Mouse (Mus musculus): ENCODE results near the gene Mtmr4. TPM values are rescaled to one million over a fixed set of nuclear protein-coding genes. Genes with fewer than 3 reads are reported as not detected.

The Mtmr4 gene
- 57.2 and 59.8 TPM in 2 replicates for polyA plus RNA-seq (2015; fragmentation: Nextera tagmentation; extraction: Ambion mirVana)

- peaks cover 53% of the 10 kb centered on the region for H3K4me1 ChIP-seq
Measured at GRCm38 (mm10) chr11:87591526-87592353, at the start of gene Mtmr4. Gene Mtmr4 (plus strand): TSS chr11:87592162.

GRCm38 (mm10) chr11:87542285-87542684 is 49.7 kb upstream of the Mtmr4 start:
- Histone ChIP-seq H3K4me2 (no peak overlapping the region), H3K27me3 (replicated peaks) (no peaks in the 10 kb centered on the region), H3K9me3 (no peaks in the 10 kb centered on the region), H3K4me3 (no peak overlapping the region), H3K27ac (no peak overlapping the region), H3K9ac (no peak overlapping the region), H3K36me3 (replicated peaks) (no peaks in the 10 kb centered on the region), H3K4me1 (no peaks in the 10 kb centered on the region)
- ATAC-seq (replicated peaks): no peak
- WGBS: 40% methylated on average over 8 of the region's 8 CpGs

More at GRCm38 (mm10) chr11:87591526-87592353, at the start of gene Mtmr4:
- H3K27me3 ChIP-seq (replicated peaks): no peaks in the 10 kb centered on the region
- H3K27ac ChIP-seq: peak within 1 kb of the TSS; percentile 90
- H3K36me3 ChIP-seq (replicated peaks): no peaks in the 10 kb centered on the region
- WGBS: under 1% methylated on average over 61 of the region's 61 CpGs
- H3K4me3 ChIP-seq: peak within 1 kb of the TSS; percentile 72
- peak within 1 kb of the TSS; percentile 86 for H3K4me2 ChIP-seq
- ATAC-seq (replicated peaks): peak; percentile 99
- H3K9me3 ChIP-seq: no peaks in the 10 kb centered on the region
- peak within 1 kb of the TSS; percentile 82 for H3K9ac ChIP-seq

DNA sequence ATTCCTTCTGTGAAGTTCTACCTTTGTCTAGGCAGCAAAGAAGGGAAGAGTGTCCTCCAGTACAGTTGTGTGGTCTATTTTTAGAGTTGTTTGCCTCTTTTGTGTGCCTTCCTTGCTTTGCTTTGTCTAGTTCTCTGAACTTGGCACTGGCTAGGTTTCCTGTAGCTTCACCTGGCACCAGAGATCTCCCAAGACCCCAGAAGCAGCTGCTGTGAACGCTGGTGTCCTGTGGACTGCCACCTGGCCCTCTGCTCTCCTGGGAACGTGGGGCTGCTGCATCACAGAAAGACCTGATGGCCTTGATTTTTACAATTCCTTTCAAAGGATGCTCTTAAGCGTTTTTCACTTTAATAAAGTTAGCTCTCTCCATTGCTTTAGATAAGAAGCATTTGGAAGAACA is 49.1 kb upstream of the Mtmr4 start:
- no peak for ATAC-seq (replicated peaks)
- no peak overlapping the region for H3K4me3 ChIP-seq
- WGBS: 56% methylated on average over 3 of the region's 3 CpGs
- H3K4me1 ChIP-seq: no peaks in the 10 kb centered on the region
- no peak overlapping the region for H3K9ac ChIP-seq
- no peaks in the 10 kb centered on the region for H3K36me3 ChIP-seq (replicated peaks)
- H3K4me2 ChIP-seq: no peak overlapping the region
- no peak overlapping the region for H3K27ac ChIP-seq
- H3K9me3 ChIP-seq: no peaks in the 10 kb centered on the region
- no peaks in the 10 kb centered on the region for H3K27me3 ChIP-seq (replicated peaks)

DNA sequence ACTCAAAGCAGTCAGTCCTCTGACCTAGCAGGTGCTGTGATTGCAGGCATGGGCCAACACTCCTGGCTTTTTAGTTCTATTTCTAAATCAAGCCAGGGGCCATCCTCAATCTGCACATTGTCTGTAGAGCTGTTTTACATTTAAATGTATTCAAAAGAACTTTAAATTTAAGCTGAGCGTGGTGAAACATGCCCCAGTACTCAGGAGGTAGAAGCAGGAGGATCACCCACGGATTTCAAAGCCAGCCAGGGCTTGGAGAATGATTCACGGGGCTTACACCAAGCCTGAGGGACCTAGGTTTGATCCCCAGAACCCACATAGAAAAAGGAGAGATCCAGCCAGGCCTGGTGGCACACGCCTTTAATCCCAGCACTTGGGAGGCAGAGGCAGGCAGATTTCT is 38.6 kb upstream of the Mtmr4 start:
- H3K27ac ChIP-seq: no peak overlapping the region
- WGBS: 76% methylated on average over 4 of the region's 4 CpGs
- no peaks in the 10 kb centered on the region for H3K9me3 ChIP-seq
- no peaks in the 10 kb centered on the region for H3K4me1 ChIP-seq
- no peaks in the 10 kb centered on the region for H3K27me3 ChIP-seq (replicated peaks)
- no peaks in the 10 kb centered on the region for H3K36me3 ChIP-seq (replicated peaks)
- no peak overlapping the region for H3K4me2 ChIP-seq
- no peak overlapping the region for H3K4me3 ChIP-seq
- ATAC-seq (replicated peaks): no peak
- no peak overlapping the region for H3K9ac ChIP-seq

DNA sequence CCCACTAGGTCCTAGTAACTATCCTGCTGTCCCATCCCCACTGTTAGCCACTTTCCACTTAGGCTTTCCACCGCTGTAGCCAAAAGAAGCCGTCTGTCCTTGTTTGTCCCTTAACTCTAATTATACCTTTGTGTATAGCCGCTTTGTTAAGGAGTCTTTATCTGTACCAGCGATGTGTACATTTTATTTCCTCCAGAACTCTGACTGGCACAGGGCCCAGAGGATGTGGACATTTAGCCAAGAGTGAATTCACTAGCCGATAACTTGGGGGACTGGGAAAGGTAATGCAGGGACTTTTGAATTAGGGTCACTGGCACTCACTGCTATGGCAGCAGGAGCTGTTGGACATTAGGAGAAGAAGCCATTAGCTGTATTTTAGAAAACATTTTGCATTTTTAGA is 37.6 kb upstream of the Mtmr4 start:
- no peak for ATAC-seq (replicated peaks)
- no peak overlapping the region for H3K27ac ChIP-seq
- 49% methylated on average over 5 of the region's 5 CpGs for WGBS
- no peak overlapping the region for H3K4me2 ChIP-seq
- no peaks in the 10 kb centered on the region for H3K4me1 ChIP-seq
- H3K4me3 ChIP-seq: no peak overlapping the region
- H3K36me3 ChIP-seq (replicated peaks): no peaks in the 10 kb centered on the region
- H3K9ac ChIP-seq: no peak overlapping the region
- no peaks in the 10 kb centered on the region for H3K9me3 ChIP-seq
- H3K27me3 ChIP-seq (replicated peaks): no peaks in the 10 kb centered on the region

DNA sequence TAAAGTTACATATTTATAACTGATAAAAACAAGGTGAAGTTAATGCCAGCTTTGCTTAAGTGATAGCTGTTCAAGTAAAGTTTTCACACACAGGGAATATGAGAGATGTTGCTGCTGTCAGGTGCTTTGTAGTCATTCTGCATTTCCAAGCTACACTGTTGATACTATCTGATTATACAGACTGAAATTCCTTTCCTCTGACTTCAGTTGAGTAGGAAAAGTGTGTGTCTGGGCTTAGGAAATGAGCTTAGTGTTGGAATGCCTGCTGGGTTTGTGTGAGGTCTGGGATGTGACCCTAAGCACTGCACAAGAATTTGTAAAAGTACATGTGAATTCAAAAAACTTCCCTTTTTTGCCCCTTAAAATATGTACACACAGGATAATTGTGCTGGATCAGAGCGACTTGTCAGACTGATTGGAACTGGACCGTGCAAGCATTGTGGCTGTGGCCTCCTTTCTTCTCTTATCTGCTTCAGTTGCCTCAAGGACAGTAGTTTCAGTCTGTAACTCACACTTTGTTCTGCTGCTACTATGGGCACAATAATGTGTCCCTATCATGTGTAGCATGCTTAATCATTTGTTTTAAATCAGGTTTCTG is 36.8 kb upstream of the Mtmr4 start:
- Histone ChIP-seq H3K27me3 (replicated peaks) (no peaks in the 10 kb centered on the region), H3K9me3 (no peaks in the 10 kb centered on the region), H3K36me3 (replicated peaks) (no peaks in the 10 kb centered on the region), H3K4me1 (no peaks in the 10 kb centered on the region), H3K27ac (no peak overlapping the region), H3K9ac (no peak overlapping the region), H3K4me3 (no peak overlapping the region), H3K4me2 (no peak overlapping the region)
- 22% methylated on average over 2 of the region's 2 CpGs for WGBS
- ATAC-seq (replicated peaks): no peak

- Histone ChIP-seq H3K4me2 (no peak overlapping the region), H3K4me3 (no peak overlapping the region), H3K27me3 (replicated peaks) (no peaks in the 10 kb centered on the region), H3K36me3 (replicated peaks) (no peaks in the 10 kb centered on the region), H3K27ac (no peak overlapping the region), H3K4me1 (no peaks in the 10 kb centered on the region), H3K9ac (no peak overlapping the region), H3K9me3 (no peaks in the 10 kb centered on the region)
- 84% methylated on average over 6 of the region's 6 CpGs for WGBS
- ATAC-seq (replicated peaks): no peak
Measured at GRCm38 (mm10) chr11:87561208-87561607, 30.8 kb upstream of the Mtmr4 start.

DNA sequence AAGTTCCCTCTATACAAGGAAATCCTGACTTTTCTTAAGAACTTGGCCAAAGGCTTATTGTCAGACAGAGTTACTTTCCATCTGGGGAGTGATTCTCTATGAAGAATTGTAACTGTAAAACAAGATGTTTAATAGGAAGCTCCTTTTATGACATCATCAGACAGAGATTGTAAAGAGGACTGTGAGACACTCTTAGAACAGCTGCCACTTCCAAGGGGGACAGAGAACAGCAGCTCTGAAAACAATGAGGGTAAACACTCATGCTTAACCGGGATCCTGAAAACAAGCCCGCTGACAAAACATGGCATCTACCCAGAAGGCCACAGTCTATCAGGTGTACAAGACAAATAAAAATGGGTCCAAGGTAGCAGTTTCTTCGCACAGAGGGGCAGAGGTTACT is 25.5 kb upstream of the Mtmr4 start, which contains the start of gene Gm11492:
Gm11492 (plus strand) TSS at position 153 of the 400 bp plus-strand sequence.
- Histone ChIP-seq H3K9ac (no peak within 1 kb of the TSS), H3K27ac (no peak within 1 kb of the TSS), H3K4me2 (no peak within 1 kb of the TSS), H3K36me3 (replicated peaks) (no peaks in the 10 kb centered on the region), H3K4me3 (no peak within 1 kb of the TSS), H3K4me1 (no peaks in the 10 kb centered on the region), H3K27me3 (replicated peaks) (no peaks in the 10 kb centered on the region), H3K9me3 (no peaks in the 10 kb centered on the region)
- WGBS: 83% methylated on average over 3 of the region's 3 CpGs
- ATAC-seq (replicated peaks): no peak

- no peak within 1 kb of the TSS for H3K9ac ChIP-seq
- ATAC-seq (replicated peaks): no peak
- H3K27me3 ChIP-seq (replicated peaks): no peaks in the 10 kb centered on the region
- H3K4me3 ChIP-seq: no peak within 1 kb of the TSS
- no peaks in the 10 kb centered on the region for H3K36me3 ChIP-seq (replicated peaks)
- 81% methylated on average over 7 of the region's 7 CpGs for WGBS
- H3K9me3 ChIP-seq: no peaks in the 10 kb centered on the region
- no peak within 1 kb of the TSS for H3K4me2 ChIP-seq
- no peak within 1 kb of the TSS for H3K27ac ChIP-seq
- no peaks in the 10 kb centered on the region for H3K4me1 ChIP-seq
Measured at GRCm38 (mm10) chr11:87568255-87568953, 23.6 kb upstream of the Mtmr4 start, which contains the start of gene Sept4. Gene Sept4 (plus strand): TSS chr11:87568903.

- Histone ChIP-seq H3K9ac (no peak overlapping the region), H3K9me3 (no peaks in the 10 kb centered on the region), H3K4me2 (no peak overlapping the region), H3K4me3 (no peak overlapping the region), H3K4me1 (no peaks in the 10 kb centered on the region), H3K27me3 (replicated peaks) (no peaks in the 10 kb centered on the region), H3K27ac (no peak overlapping the region), H3K36me3 (replicated peaks) (no peaks in the 10 kb centered on the region)
- WGBS: 32% methylated on average over 5 of the region's 5 CpGs
- ATAC-seq (replicated peaks): no peak
Measured at GRCm38 (mm10) chr11:87570743-87571142, 21.2 kb upstream of the Mtmr4 start.

DNA sequence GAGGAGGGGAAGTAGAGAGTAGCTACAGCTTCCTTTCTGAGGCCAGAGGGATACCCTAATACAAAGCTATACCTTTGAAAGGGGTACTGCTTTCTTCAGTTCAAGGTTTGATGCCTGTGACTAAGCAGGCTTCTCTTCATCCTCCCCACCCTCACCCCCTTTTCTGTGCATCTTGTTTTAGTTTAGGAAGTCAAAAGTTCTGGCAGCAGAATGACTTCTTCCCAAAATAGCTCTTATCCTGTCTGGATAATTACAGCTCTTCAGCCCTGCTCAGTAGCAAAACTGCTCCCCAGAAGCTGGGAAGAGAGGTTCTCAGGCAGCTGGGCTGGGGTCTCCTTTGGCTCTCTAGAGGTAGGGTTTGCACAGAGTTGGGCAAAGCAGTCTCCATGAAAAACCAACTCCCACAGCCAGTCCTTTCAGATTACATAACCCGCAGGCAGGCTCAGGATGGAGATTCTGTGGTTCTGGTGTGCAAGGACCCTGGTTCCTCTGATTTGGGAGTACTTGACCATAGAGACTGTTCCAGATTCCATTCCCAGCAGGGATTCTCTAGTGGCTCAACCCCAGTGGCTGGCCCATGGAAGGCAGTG is 20.5 kb upstream of the Mtmr4 start:
- H3K4me3 ChIP-seq: no peak overlapping the region
- no peak overlapping the region for H3K4me2 ChIP-seq
- no peak overlapping the region for H3K27ac ChIP-seq
- H3K4me1 ChIP-seq: no peaks in the 10 kb centered on the region
- no peaks in the 10 kb centered on the region for H3K36me3 ChIP-seq (replicated peaks)
- H3K9me3 ChIP-seq: no peaks in the 10 kb centered on the region
- H3K9ac ChIP-seq: no peak overlapping the region
- H3K27me3 ChIP-seq (replicated peaks): no peaks in the 10 kb centered on the region
- no peak for ATAC-seq (replicated peaks)
- WGBS: 83% methylated on average over 1 of the region's 1 CpGs

DNA sequence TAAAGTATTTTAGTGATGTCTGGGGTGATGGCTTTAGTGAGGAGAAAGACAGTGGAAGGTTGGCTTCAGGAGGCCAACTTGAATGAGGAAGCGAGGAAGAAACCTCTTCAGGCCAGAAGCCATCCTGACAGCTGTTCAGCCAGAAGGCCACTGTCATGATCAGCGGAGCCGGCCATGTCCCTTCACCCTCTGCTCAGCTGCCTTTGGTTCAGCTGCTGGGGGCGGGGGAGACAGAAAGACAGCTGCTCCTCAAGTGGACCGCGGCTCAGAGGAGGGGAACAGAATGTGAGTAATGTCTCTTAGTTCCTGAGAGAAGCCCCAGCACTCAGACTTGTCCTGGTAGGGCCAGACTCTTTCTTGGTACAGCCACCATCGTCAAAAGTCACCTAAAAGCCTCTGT is 18.2 kb upstream of the Mtmr4 start:
- ATAC-seq (replicated peaks): no peak
- no peaks in the 10 kb centered on the region for H3K36me3 ChIP-seq (replicated peaks)
- no peak overlapping the region for H3K4me2 ChIP-seq
- no peak overlapping the region for H3K4me3 ChIP-seq
- peaks cover 15% of the 10 kb centered on the region for H3K4me1 ChIP-seq
- WGBS: 82% methylated on average over 7 of the region's 7 CpGs
- H3K27me3 ChIP-seq (replicated peaks): no peaks in the 10 kb centered on the region
- no peak overlapping the region for H3K27ac ChIP-seq
- H3K9ac ChIP-seq: no peak overlapping the region
- H3K9me3 ChIP-seq: no peaks in the 10 kb centered on the region

Data from midbrain, embryonic 15.5 days (tissue).